Mouse (Mus musculus): Measurements from ENCODE around the gene Cyb5r3. TPM values are rescaled to one million over a fixed set of nuclear protein-coding genes. Genes with fewer than 3 reads are reported as not detected.

The Cyb5r3 gene
- polyA plus RNA-seq, 1 experiment = 230 TPM

- Histone ChIP-seq H3K4me1 (ENCODE audit: control insufficient read depth, insufficient read depth, low read length) (peaks cover 35% of the 10 kb centered on the region), H3K27ac (ENCODE audit: insufficient read depth, low read depth, low read length) (peak overlapping the region; percentile 40; the same call in 1 of the 2 replicates)
- peak; percentile 57 for DNase-seq
These were observed 3.3 kb downstream of the Cyb5r3 start for GRCm38 (mm10) chr15:83168875-83169771.

GRCm38 (mm10) chr15:83168311-83168710, 4.1 kb downstream of the Cyb5r3 start:
- no peak for DNase-seq
- Histone ChIP-seq H3K27me3 (replicated peaks; ENCODE audit: control insufficient read depth, insufficient read depth, low read length) (no peaks in the 10 kb centered on the region), H3K4me3 (ENCODE audit: insufficient read depth, low read depth, low read length) (no peak overlapping the region), H3K36me3 (ENCODE audit: control insufficient read depth, insufficient read depth, low read length) (no peaks in the 10 kb centered on the region), H3K27ac (ENCODE audit: insufficient read depth, low read depth, low read length) (no peak overlapping the region), H3K4me1 (ENCODE audit: control insufficient read depth, insufficient read depth, low read length) (peaks cover 35% of the 10 kb centered on the region)
- WGBS = 74% methylated on average over 3 of the region's 3 CpGs
- no peak for TF ChIP-seq CTCF (conservative IDR thresholded peaks at IDR 0.05; ENCODE audit: insufficient read depth, insufficient read length, low read depth, low read length)
- TF ChIP-seq POLR2A (IDR thresholded peaks at IDR 0.05; ENCODE audit: low read depth, low read length) = no peak

More at GRCm38 (mm10) chr15:83168875-83169771, 3.3 kb downstream of the Cyb5r3 start:
- WGBS = 43% methylated on average over 7 of the region's 7 CpGs
- no peaks in the 10 kb centered on the region for H3K36me3 ChIP-seq (ENCODE audit: control insufficient read depth, insufficient read depth, low read length)
- peak overlapping the region; percentile 41; the same call in 1 of the 2 replicates for H3K4me3 ChIP-seq (ENCODE audit: insufficient read depth, low read depth, low read length)
- 0 out of 2 replicates have a peak, but pooled peaks have one; percentile 2 for TF ChIP-seq CTCF (conservative IDR thresholded peaks at IDR 0.05; ENCODE audit: insufficient read depth, insufficient read length, low read depth, low read length)
- no peak for TF ChIP-seq POLR2A (IDR thresholded peaks at IDR 0.05; ENCODE audit: low read depth, low read length)
- no peaks in the 10 kb centered on the region for H3K27me3 ChIP-seq (replicated peaks; ENCODE audit: control insufficient read depth, insufficient read depth, low read length)

DNA sequence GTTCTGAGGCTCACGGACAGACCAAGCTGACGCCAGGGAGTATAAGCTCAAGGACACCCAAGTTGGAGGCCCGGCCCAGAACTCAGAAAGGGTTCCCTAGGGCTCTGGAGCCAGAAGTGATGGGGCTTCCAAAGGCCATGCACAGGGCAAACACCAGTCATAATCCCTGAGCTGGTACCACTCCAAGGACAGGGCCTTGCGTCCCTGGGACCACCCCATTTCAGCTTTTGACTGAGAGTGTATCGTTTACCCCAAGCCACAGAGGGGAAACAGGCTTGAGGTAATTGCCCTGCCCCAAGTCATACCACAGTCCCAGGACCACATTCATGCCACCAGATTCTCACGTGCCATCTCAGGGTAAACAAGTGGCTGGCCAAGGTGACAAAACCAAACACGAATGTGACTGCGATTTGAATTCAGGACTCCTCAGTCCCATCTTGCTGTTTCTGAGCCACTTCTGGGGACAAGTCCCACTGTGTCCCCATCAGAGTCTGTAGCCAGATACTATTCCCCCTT, 4.8 kb downstream of the Cyb5r3 start:
- 87% methylated on average over 8 of the region's 8 CpGs for WGBS
- no peak for DNase-seq
- no peak overlapping the region; the same call in 1 of the 2 replicates for H3K27ac ChIP-seq (ENCODE audit: insufficient read depth, low read depth, low read length)

GRCm38 (mm10) chr15:83167126-83167525, 5.3 kb downstream of the Cyb5r3 start:
- no peak overlapping the region for H3K4me3 ChIP-seq (ENCODE audit: insufficient read depth, low read depth, low read length)
- peaks cover 28% of the 10 kb centered on the region; the same call in 1 of the 2 replicates for H3K4me1 ChIP-seq (ENCODE audit: control insufficient read depth, insufficient read depth, low read length)
- no peak for DNase-seq
- peak overlapping the region; percentile 2 for H3K27ac ChIP-seq (ENCODE audit: insufficient read depth, low read depth, low read length)
- WGBS = 49% methylated on average over 5 of the region's 5 CpGs
- no peaks in the 10 kb centered on the region for H3K36me3 ChIP-seq (ENCODE audit: control insufficient read depth, insufficient read depth, low read length)
- TF ChIP-seq POLR2A (IDR thresholded peaks at IDR 0.05; ENCODE audit: low read depth, low read length) (no peak), CTCF (conservative IDR thresholded peaks at IDR 0.05; ENCODE audit: insufficient read depth, insufficient read length, low read depth, low read length) (no peak)
- H3K27me3 ChIP-seq (replicated peaks; ENCODE audit: control insufficient read depth, insufficient read depth, low read length) = no peaks in the 10 kb centered on the region

More for the DNA sequence above, 4.8 kb downstream of the Cyb5r3 start:
- Histone ChIP-seq H3K4me3 (ENCODE audit: insufficient read depth, low read depth, low read length) (no peak overlapping the region), H3K27me3 (replicated peaks; ENCODE audit: control insufficient read depth, insufficient read depth, low read length) (no peaks in the 10 kb centered on the region), H3K4me1 (ENCODE audit: control insufficient read depth, insufficient read depth, low read length) (peaks cover 29% of the 10 kb centered on the region), H3K36me3 (ENCODE audit: control insufficient read depth, insufficient read depth, low read length) (no peaks in the 10 kb centered on the region)
- TF ChIP-seq CTCF (conservative IDR thresholded peaks at IDR 0.05; ENCODE audit: insufficient read depth, insufficient read length, low read depth, low read length) (no peak), POLR2A (IDR thresholded peaks at IDR 0.05; ENCODE audit: low read depth, low read length) (no peak)

- DNase-seq = peak; percentile 29
- H3K4me3 ChIP-seq (ENCODE audit: insufficient read depth, low read depth, low read length) = no peak overlapping the region
- peaks cover 28% of the 10 kb centered on the region; the same call in 1 of the 2 replicates for H3K4me1 ChIP-seq (ENCODE audit: control insufficient read depth, insufficient read depth, low read length)
- H3K36me3 ChIP-seq (ENCODE audit: control insufficient read depth, insufficient read depth, low read length) = no peaks in the 10 kb centered on the region
- no peaks in the 10 kb centered on the region for H3K27me3 ChIP-seq (replicated peaks; ENCODE audit: control insufficient read depth, insufficient read depth, low read length)
- WGBS = 77% methylated on average over 3 of the region's 3 CpGs
- peak overlapping the region; percentile 2; the same call in 1 of the 2 replicates for H3K27ac ChIP-seq (ENCODE audit: insufficient read depth, low read depth, low read length)
- no peak for TF ChIP-seq CTCF (conservative IDR thresholded peaks at IDR 0.05; ENCODE audit: insufficient read depth, insufficient read length, low read depth, low read length)
- no peak for TF ChIP-seq POLR2A (IDR thresholded peaks at IDR 0.05; ENCODE audit: low read depth, low read length)
These were observed 5.8 kb downstream of the Cyb5r3 start for GRCm38 (mm10) chr15:83166642-83167041.

DNA sequence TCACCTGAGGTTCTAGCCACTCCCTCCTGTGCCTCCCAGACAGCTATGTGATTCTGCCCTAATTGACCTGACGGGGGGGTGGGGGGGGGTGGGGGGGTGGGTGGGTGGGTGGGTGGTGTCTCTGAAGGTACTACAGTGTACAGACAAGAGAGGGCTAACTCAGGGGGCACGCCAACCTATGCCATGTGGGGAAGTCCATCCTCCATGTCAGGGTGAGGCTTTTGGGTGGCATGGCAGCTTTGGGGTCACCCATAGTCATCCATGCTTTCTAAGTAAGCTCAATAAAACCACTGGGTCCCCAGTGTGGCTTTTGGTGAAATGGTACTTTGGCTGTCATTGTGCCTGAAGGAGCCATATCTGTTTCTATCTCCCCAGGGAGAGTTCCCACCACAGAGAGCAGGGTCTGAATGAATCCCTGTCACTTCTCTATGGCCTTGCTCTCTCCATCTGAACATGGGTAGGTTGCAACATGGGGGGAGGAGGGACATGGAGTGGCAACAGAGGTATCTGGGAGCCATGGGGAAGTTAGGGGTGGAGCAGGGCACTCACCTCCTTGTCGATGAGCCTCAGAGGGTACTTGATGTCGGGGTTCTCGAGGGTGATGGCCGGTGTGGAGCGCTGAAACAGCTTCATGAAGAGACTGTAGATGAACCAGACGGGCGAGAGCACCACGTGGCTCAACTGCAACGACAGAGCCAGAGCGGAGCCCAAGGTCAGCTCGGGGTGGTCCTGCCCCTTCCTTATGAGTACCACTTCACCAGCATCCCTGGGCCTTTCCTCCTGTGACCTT, 6.7 kb downstream of the Cyb5r3 start:
- no peak for DNase-seq
- no peaks in the 10 kb centered on the region for H3K27me3 ChIP-seq (replicated peaks; ENCODE audit: control insufficient read depth, insufficient read depth, low read length)
- H3K36me3 ChIP-seq (ENCODE audit: control insufficient read depth, insufficient read depth, low read length) = no peaks in the 10 kb centered on the region
- TF ChIP-seq CTCF (conservative IDR thresholded peaks at IDR 0.05; ENCODE audit: insufficient read depth, insufficient read length, low read depth, low read length) (no peak), POLR2A (IDR thresholded peaks at IDR 0.05; ENCODE audit: low read depth, low read length) (no peak)
- no peak overlapping the region for H3K27ac ChIP-seq (ENCODE audit: insufficient read depth, low read depth, low read length)
- H3K4me3 ChIP-seq (ENCODE audit: insufficient read depth, low read depth, low read length) = no peak overlapping the region
- WGBS = 93% methylated on average over 13 of the region's 13 CpGs
- peaks cover 21% of the 10 kb centered on the region; the same call in 1 of the 2 replicates for H3K4me1 ChIP-seq (ENCODE audit: control insufficient read depth, insufficient read depth, low read length)
